Mouse (Mus musculus) spleen, adult 2 months (tissue): ENCODE measurements around the gene Clcn7. TPM values are rescaled to one million over a fixed set of nuclear protein-coding genes. Genes with fewer than 3 reads are reported as not detected.

ENCODE experiments used
- DNase-seq, 2 experiments: peaks; one replicate each; pipeline versions ENCODE4 v3.0.0 to v3.0.0-alpha.2; 2012 to 2021; ENCODE audit warnings: low spot score in 2 of 2, low read depth in 1 of 2
- H3K27ac ChIP-seq: fragments of 200-500 bp; 2 replicates; pipeline ENCODE4 v1.5.1; 2012; ENCODE audit warnings: low read length, inconsistent platforms; ENCODE audit not compliant: insufficient read depth
- H3K27me3 ChIP-seq: fragments of 200-500 bp; 2 replicates; pipeline ENCODE4 v1.6.1; 2012; ENCODE audit warnings: mild to moderate bottlenecking, moderate library complexity, low read length, inconsistent platforms; ENCODE audit not compliant: control insufficient read depth, insufficient read depth
- H3K36me3 ChIP-seq: fragments of 200-500 bp; 2 replicates; pipeline ENCODE4 v1.6.1; 2012; ENCODE audit warnings: mild to moderate bottlenecking, low read length, inconsistent platforms; ENCODE audit not compliant: control insufficient read depth, insufficient read depth
- H3K4me1 ChIP-seq: fragments of 200-500 bp; 2 replicates; pipeline ENCODE4 v1.6.1; 2011; ENCODE audit warnings: inconsistent platforms; ENCODE audit not compliant: control insufficient read depth, insufficient read depth, insufficient read length
- H3K4me3 ChIP-seq: fragments of 200-500 bp; 2 replicates; pipeline ENCODE4 v1.5.1; 2011; ENCODE audit warnings: mild to moderate bottlenecking, inconsistent platforms; ENCODE audit not compliant: insufficient read depth, insufficient read length; ENCODE audit errors: extremely low read depth
- CTCF ChIP-seq: fragments of 200-500 bp; IDR thresholded peaks from 2 replicates; pipeline ENCODE4 v1.5.1; 2011; ENCODE audit warnings: mild to moderate bottlenecking, inconsistent platforms; ENCODE audit not compliant: insufficient read depth, insufficient read length, insufficient replicate concordance; ENCODE audit errors: extremely low read depth
- POLR2A ChIP-seq: fragments of 200-500 bp; IDR thresholded peaks from 2 replicates; pipeline ENCODE4 v1.6.1; 2011; ENCODE audit warnings: low read depth, low read length, inconsistent platforms
- WGBS: fragments of 180-500 bp; shearing (Covaris S2); methylation state at CpG from one replicate; pipeline ENCODE4 v1.1.7; 2018; 5-methylcytosine and 5-hydroxymethylcytosine counted together
- polyA plus RNA-seq: library from polyadenylated mRNA; depleted of rRNA; stranded (reverse); fragments of >200 nt; gene quantifications from 2 replicates; pipeline ENCODE4 v1.2.3, GENCODE M21; 2012

The Clcn7 gene
- polyA plus RNA-seq, 1 experiment: 27.0 TPM

DNA sequence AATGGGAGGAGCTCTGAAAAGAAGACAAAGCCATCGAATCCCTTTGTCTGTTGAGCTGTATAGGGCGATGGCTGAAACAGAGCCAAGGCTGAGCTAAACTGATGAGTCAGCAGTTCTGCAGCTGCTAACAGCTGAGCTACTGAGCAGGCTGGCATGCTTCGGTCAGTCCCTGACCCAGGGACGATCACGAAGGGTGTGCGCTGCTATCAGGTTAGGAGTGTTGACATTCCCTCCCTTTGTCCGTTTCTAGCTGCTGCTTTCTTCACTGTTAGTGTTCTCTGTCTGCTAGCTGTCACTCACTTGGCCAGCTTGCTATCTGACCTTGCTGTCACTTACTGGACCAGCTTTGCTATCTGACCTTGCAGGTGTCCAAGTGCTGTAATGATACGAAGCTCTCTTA, 6.1 kb upstream of the Clcn7 start:
- H3K27ac ChIP-seq: peak overlapping the region; percentile 2; the same call in 1 of the 2 replicates
- no peaks in the 10 kb centered on the region for H3K4me1 ChIP-seq
- DNase-seq: no peak
- TF ChIP-seq CTCF: no peak
- TF ChIP-seq POLR2A: no peak
- no peak overlapping the region for H3K4me3 ChIP-seq
- 59% methylated on average over 8 of the region's 8 CpGs for WGBS
- H3K27me3 ChIP-seq: 0 out of 2 replicates have a peak, but pooled peaks cover 1% of the 10 kb centered on the region
- H3K36me3 ChIP-seq: no peaks in the 10 kb centered on the region

- Histone ChIP-seq H3K36me3 (no peaks in the 10 kb centered on the region), H3K4me3 (no peak overlapping the region), H3K27me3 (0 out of 2 replicates have a peak, but pooled peaks cover 1% of the 10 kb centered on the region), H3K4me1 (no peaks in the 10 kb centered on the region), H3K27ac (no peak overlapping the region; the same call in 1 of the 2 replicates)
- no peak for DNase-seq
- TF ChIP-seq POLR2A (no peak), CTCF (no peak)
- WGBS: 73% methylated on average over 9 of the region's 9 CpGs
Measured at GRCm38 (mm10) chr17:25127681-25128080, 5.5 kb upstream of the Clcn7 start.

DNA sequence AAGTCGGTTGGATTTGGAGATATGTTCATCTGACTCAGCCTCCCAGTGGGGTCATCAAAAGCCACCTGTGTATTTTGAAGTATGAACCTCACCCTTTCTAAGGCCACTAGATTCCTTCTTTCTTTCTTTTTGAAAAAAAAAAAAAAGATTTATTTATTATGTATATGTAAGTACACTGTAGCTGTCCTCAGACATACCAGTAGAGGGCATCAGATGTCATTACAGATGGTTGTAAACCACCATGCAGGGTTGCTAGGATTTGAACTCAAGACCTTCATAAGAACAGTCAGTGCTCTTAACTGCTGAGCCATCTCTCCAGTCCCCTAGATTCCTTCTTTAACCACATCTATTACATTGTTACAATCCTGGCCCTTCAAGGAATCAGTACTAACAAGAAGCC, 3.1 kb upstream of the Clcn7 start:
- Histone ChIP-seq H3K27me3 (no peaks in the 10 kb centered on the region), H3K4me1 (peaks cover 4% of the 10 kb centered on the region; the same call in 1 of the 2 replicates), H3K4me3 (no peak overlapping the region), H3K36me3 (no peaks in the 10 kb centered on the region), H3K27ac (no peak overlapping the region)
- DNase-seq: no peak
- whole genome bisulfite sequencing: 97% methylated on average over 1 of the region's 1 CpGs
- no peak for TF ChIP-seq POLR2A
- TF ChIP-seq CTCF: no peak

GRCm38 (mm10) chr17:25135622-25136021, 2.4 kb downstream of the Clcn7 start:
- Histone ChIP-seq H3K4me1 (peaks cover 4% of the 10 kb centered on the region; the same call in 1 of the 2 replicates), H3K4me3 (no peak overlapping the region), H3K36me3 (no peaks in the 10 kb centered on the region; the same call in 1 of the 2 replicates), H3K27me3 (no peaks in the 10 kb centered on the region), H3K27ac (no peak overlapping the region)
- DNase-seq: no peak
- 90% methylated on average over 6 of the region's 6 CpGs for WGBS
- TF ChIP-seq POLR2A: no peak
- no peak for TF ChIP-seq CTCF

GRCm38 (mm10) chr17:25138803-25139202, 5.6 kb downstream of the Clcn7 start:
- no peak overlapping the region for H3K27ac ChIP-seq
- 97% methylated on average over 1 of the region's 1 CpGs for WGBS
- no peaks in the 10 kb centered on the region; the same call in 1 of the 2 replicates for H3K36me3 ChIP-seq
- DNase-seq: no peak
- H3K4me3 ChIP-seq: no peak overlapping the region
- no peak for TF ChIP-seq CTCF
- no peak for TF ChIP-seq POLR2A
- no peaks in the 10 kb centered on the region for H3K27me3 ChIP-seq
- peaks cover 4% of the 10 kb centered on the region; the same call in 1 of the 2 replicates for H3K4me1 ChIP-seq

- H3K27ac ChIP-seq: no peak overlapping the region
- WGBS: 84% methylated on average over 4 of the region's 4 CpGs
Measured at GRCm38 (mm10) chr17:25139960-25140359, 6.8 kb downstream of the Clcn7 start.

DNA sequence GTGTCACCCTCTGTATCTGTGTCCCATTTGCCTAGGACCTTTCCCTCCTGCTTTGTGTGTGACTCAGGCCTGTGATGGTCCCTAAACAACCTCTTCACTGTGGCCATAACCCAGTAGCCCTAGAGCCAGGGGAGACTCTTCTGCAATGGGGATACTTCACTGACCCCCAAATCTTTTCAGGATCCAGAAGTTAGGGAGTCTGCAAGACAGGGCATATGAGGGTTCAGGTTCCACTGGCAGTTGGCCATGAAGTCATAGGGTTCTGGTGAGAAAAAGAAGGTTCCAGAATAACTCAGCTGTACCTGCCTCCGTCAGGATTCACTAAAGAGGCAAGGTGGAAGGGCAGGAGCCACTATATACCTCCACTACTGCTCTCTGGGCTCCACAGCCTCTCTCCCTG, 29.0 kb downstream of the Clcn7 start, which contains the start of gene Ccdc154:
Gene Ccdc154, plus strand, starts transcription at position 301 of the 400 bp plus-strand sequence.
- Histone ChIP-seq H3K27ac (no peak within 1 kb of the TSS), H3K27me3 (no peaks in the 10 kb centered on the region), H3K4me3 (no peak within 1 kb of the TSS), H3K4me1 (no peaks in the 10 kb centered on the region), H3K36me3 (peaks cover 22% of the 10 kb centered on the region)
- TF ChIP-seq POLR2A: no peak
- TF ChIP-seq CTCF: no peak
- DNase-seq: no peak
- whole genome bisulfite sequencing: 100% methylated on average over 1 of the region's 1 CpGs

More at GRCm38 (mm10) chr17:25139960-25140359, 6.8 kb downstream of the Clcn7 start:
- Histone ChIP-seq H3K4me1 (no peaks in the 10 kb centered on the region; the same call in 1 of the 2 replicates), H3K27me3 (no peaks in the 10 kb centered on the region), H3K4me3 (no peak overlapping the region), H3K36me3 (no peaks in the 10 kb centered on the region; the same call in 1 of the 2 replicates)
- DNase-seq: no peak
- no peak for TF ChIP-seq POLR2A
- no peak for TF ChIP-seq CTCF
